Mouse (Mus musculus): ENCODE results near the gene Atp8b3.

DNA sequence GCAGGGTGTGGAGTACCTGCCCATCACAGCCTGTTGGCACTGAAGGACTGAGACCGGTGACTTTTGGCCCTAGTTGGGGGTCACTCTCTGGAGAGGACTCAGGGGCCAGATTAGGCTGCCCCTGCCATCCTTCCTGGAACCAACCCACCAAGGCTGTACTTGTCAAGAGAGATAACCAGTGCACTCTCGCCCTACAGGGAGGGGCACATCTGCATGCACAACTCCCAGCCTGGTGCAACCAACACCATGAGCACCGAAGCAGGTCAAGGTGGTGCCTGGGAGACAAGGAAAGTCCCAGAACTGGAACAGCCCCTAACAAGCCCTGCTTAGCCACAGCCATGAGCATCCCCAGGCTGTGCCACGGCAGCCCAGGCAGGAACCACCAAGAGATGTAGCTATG is 8.0 kb upstream of the Atp8b3 start:
- TF ChIP-seq POLR2A (IDR thresholded peaks at IDR 0.05; ENCODE audit: low read depth, low read length) (no peak), CTCF (IDR thresholded peaks at IDR 0.05; ENCODE audit: extremely low read depth, insufficient read depth, insufficient read length, insufficient replicate concordance) (no peak)

Measured in spleen, adult 2 months (tissue).